ENCODE assay signal across 15 mouse cellular contexts in genomic region chr16:92615234-92615799, GRCm38 (mm10).
DNase-seq lines count a peak whose midpoint lies in the region; ATAC-seq and TF ChIP-seq lines count a peak whose summit lies in the region.
"Had no signal": no experiment of that assay in that cellular context is flagged by ENCODE, and none has a peak within 500 bp of the region (broad histone marks: within the 10 kb centered on the region; RNA-seq: fewer than 3 reads in every experiment).

No protein-coding gene starts in this region.

- H3K9ac ChIP-seq in stomach, postnatal 0 days (ENCODE audit: low read length): no peak overlapping the region
- H3K9ac ChIP-seq: forebrain, embryonic 15.5 days; heart, embryonic 13.5 days; intestine, embryonic 15.5 days had no signal

- no peak for ATAC-seq in stomach, postnatal 0 days (ENCODE audit: low FRiP score, low TSS enrichment)
- ATAC-seq: forebrain, embryonic 15.5 days; intestine, embryonic 15.5 days had no signal

- no peaks in the 10 kb centered on the region for H3K9me3 ChIP-seq in stomach, postnatal 0 days (ENCODE audit: control insufficient read depth, low read length)
- H3K9me3 ChIP-seq: intestine, embryonic 15.5 days had no signal

- no peak overlapping the region for H3K4me3 ChIP-seq in left cerebral cortex, adult 2 months
- H3K4me3 ChIP-seq in thymus, adult 2 months (ENCODE audit: control insufficient read depth, insufficient read depth, low read length): no peak overlapping the region
- no peak overlapping the region for H3K4me3 ChIP-seq in stomach, postnatal 0 days (ENCODE audit: low read depth, low read length)
- H3K4me3 ChIP-seq: forebrain, embryonic 15.5 days; heart, embryonic 13.5 days; intestine, embryonic 15.5 days had no signal

- intact Hi-C loops in left cerebral cortex, adult 2 months (cut with DNase I): no loop called here
- intact Hi-C loops in left cerebral cortex, postnatal 25 days (cut with DNase I): no loop called here

- H3K36me3 ChIP-seq in thymus, adult 2 months (ENCODE audit: control insufficient read depth, insufficient read depth, low read length): peaks cover 34% of the 10 kb centered on the region
- no peaks in the 10 kb centered on the region for H3K36me3 ChIP-seq in stomach, postnatal 0 days (ENCODE audit: control insufficient read depth, insufficient read depth, low read length)
- H3K36me3 ChIP-seq: forebrain, embryonic 15.5 days; heart, embryonic 13.5 days; intestine, embryonic 15.5 days had no signal

- H3K27ac ChIP-seq in left cerebral cortex, adult 2 months: no peak overlapping the region
- no peak overlapping the region for H3K27ac ChIP-seq in thymus, adult 2 months (ENCODE audit: control insufficient read depth, insufficient read depth, low read length)
- H3K27ac ChIP-seq in stomach, postnatal 0 days (replicated peaks): no peak overlapping the region
- H3K27ac ChIP-seq: forebrain, embryonic 15.5 days; heart, embryonic 13.5 days; intestine, embryonic 15.5 days had no signal

- TF ChIP-seq POLR2A in thymus, adult 2 months (IDR thresholded peaks at IDR 0.05; ENCODE audit: control insufficient read depth, extremely low read depth, insufficient read depth, low read length, poor library complexity): no peak
- no peak for TF ChIP-seq POLR2A in brain, embryonic 14.5 days (IDR thresholded peaks at IDR 0.05; ENCODE audit: borderline replicate concordance, extremely low read depth, insufficient read depth, insufficient read length, poor library complexity, severe bottlenecking)

- DNase-seq in left cerebral cortex, adult 2 months (ENCODE audit: extremely low spot score in 1 of 2, low spot score in 2 of 2): no peak
- DNase-seq in left cerebral cortex, postnatal 25 days (ENCODE audit: low spot score in 2 of 2): no peak
- peak; percentile 28 for DNase-seq in thymus, postnatal 14 days
- no peak for DNase-seq in thymus, adult 2 months
- DNase-seq in brain, embryonic 14.5 days (ENCODE audit: low read depth): no peak
- no peak for DNase-seq in stomach, postnatal 0 days (ENCODE audit: low spot score)
- no peak for DNase-seq in c-Kit-positive CD71-positive TER-119-positive erythroid progenitor cells, embryonic 14.5 days (ENCODE audit: low spot score)
- DNase-seq: adrenal gland, adult 8-10 months; cerebellum, postnatal 36 days; gastrocnemius, postnatal 14 days; right cerebral cortex, postnatal 14 days; thymus, postnatal 25 days had no signal

- no peak overlapping the region for H3K4me2 ChIP-seq in stomach, postnatal 0 days (replicated peaks; ENCODE audit: low read depth)
- H3K4me2 ChIP-seq: forebrain, embryonic 15.5 days; heart, embryonic 13.5 days; intestine, embryonic 15.5 days had no signal

- no peak for TF ChIP-seq EP300 in stomach, postnatal 0 days (optimal IDR thresholded peaks at IDR 0.05)

- no peaks in the 10 kb centered on the region for H3K27me3 ChIP-seq in thymus, adult 2 months (ENCODE audit: control insufficient read depth, insufficient read depth, low read length)
- no peaks in the 10 kb centered on the region for H3K27me3 ChIP-seq in stomach, postnatal 0 days (ENCODE audit: control insufficient read depth, insufficient read depth, low read length)
- H3K27me3 ChIP-seq: intestine, embryonic 15.5 days had no signal

- no peaks in the 10 kb centered on the region for H3K4me1 ChIP-seq in thymus, adult 2 months (replicated peaks; ENCODE audit: control insufficient read depth, insufficient read depth, low read length)
- H3K4me1 ChIP-seq in stomach, postnatal 0 days (replicated peaks; ENCODE audit: control insufficient read depth, insufficient read depth): no peaks in the 10 kb centered on the region
- H3K4me1 ChIP-seq: heart, embryonic 13.5 days had no signal

- TF ChIP-seq CTCF in left cerebral cortex, adult 2 months (IDR thresholded peaks at IDR 0.05): peak; percentile 16
- no peak for TF ChIP-seq CTCF in thymus, adult 2 months (IDR thresholded peaks at IDR 0.05; ENCODE audit: borderline replicate concordance, control insufficient read depth, extremely low read depth, insufficient read depth, low read length, poor library complexity)
- TF ChIP-seq CTCF in brain, embryonic 14.5 days (IDR thresholded peaks at IDR 0.05; ENCODE audit: borderline replicate concordance, extremely low read depth, insufficient read depth, insufficient read length): 0 out of 2 replicates have a peak, but pooled peaks have one; percentile 16
- TF ChIP-seq CTCF in stomach, postnatal 0 days (IDR thresholded peaks at IDR 0.05; ENCODE audit: low read depth): peak; percentile 46

- WGBS in thymus, adult 2 months: 94% methylated on average over 15 of the region's 15 CpGs
- WGBS in stomach, postnatal 0 days: 79% methylated on average over 15 of the region's 15 CpGs
